Mouse (Mus musculus) heart, adult 9 months (tissue): Measurements from ENCODE around the gene Snx14.
A peak's percentile ranks its signal among the peaks of the same experiment; 100 is the strongest.

ENCODE experiments used
- DNase-seq, 2 experiments: peaks; one replicate each; pipeline ENCODE4 v3.0.0; 2022; ENCODE audit warnings: low spot score in 2 of 2

Snx14 gene

DNA sequence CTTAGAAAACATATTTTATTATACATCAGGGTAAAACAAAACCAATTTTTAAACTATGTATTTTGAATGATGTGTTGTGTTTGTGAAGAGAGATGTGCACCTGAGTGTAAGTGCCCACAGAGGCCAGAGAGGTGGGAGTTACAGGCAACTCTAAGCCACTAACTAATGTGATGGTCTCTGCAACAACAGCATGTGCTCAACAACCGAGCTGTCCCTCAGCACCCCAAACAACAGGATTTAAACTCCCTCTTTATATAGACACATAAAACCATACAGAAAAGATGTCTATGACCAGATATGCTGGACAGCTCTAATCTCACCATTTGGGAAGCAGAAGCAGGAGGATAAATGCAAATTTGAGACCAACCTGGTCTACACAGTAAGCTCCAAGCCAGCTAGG lies 58.2 kb downstream of the Snx14 start:
- DNase-seq, result no peak

- DNase-seq, result no peak
Observed at GRCm38 (mm10) chr9:88380076-88380475, 58.7 kb downstream of the Snx14 start.

- DNase-seq, result no peak
Observed at GRCm38 (mm10) chr9:88379057-88379456, 59.7 kb downstream of the Snx14 start.

- DNase-seq, result no peak
Observed at GRCm38 (mm10) chr9:88377483-88377882, 61.3 kb downstream of the Snx14 start.

GRCm38 (mm10) chr9:88373001-88373400 lies 65.8 kb downstream of the Snx14 start:
- no peak for DNase-seq

DNA sequence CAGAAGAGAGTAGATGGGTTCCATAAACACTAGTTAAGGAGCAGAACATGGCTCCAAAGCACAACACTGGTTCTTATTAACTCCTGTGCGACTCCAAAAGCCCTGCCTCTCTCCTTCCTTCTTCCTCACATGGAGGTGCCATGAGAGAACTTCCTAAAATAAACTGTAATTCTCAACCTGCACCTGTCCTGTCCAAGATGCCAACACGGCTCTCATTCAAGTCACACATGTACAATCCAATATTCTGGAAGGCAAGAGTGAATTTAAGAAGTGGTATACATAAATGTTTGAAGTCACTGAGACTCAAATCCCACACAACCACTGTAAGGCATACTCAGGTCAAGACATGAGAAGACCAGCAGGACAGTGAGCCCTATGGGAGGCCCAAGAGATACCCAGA lies 67.6 kb downstream of the Snx14 start:
- DNase-seq, result no peak

- DNase-seq, result no peak
Observed at GRCm38 (mm10) chr9:88369666-88370065, 69.1 kb downstream of the Snx14 start.

DNA sequence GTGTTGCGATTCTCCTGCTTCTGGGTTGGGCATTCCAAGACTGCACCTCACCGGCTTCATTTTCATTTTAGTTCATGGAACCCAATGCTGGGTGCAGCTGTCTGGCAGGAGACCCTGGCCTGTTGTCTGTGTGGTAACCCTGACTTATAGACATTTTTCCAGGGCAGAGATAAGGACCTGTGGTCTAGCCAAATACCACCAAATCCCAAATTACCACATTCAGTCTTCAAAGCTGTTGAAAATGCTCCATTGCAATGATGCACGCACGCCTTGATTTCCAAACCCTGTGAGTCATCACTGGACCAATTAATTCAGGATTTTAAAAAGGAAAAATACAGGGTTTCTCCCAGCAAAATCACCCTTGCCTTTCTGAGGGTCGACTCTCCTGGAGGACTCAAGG lies 70.3 kb downstream of the Snx14 start:
- DNase-seq, result no peak

GRCm38 (mm10) chr9:88367751-88368150 lies 71.0 kb downstream of the Snx14 start:
- DNase-seq, result no peak

DNA sequence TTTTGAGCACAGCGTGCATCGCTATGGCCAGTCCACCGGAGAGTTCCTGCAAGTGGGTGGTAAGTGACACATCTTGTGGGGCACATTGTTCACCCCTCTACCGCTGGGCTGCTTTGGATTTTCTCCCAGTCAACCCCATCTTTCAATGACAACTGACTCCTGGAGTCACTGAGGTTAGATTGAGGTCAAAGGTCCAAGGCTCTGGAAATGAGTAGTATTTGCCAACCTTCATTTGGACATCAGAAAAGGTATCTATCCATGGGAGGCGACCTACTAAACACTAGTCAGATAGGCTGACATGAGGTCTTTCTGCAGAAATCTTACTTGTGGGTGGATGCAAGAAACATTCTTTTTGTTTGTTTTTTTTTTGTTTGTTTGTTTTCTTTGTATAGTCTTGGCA lies 71.4 kb downstream of the Snx14 start:
- DNase-seq, result no peak

- DNase-seq, result no peak
Observed at GRCm38 (mm10) chr9:88366819-88367218, 71.9 kb downstream of the Snx14 start.

- no peak for DNase-seq
Observed at GRCm38 (mm10) chr9:88366308-88366707, 72.5 kb downstream of the Snx14 start.

DNA sequence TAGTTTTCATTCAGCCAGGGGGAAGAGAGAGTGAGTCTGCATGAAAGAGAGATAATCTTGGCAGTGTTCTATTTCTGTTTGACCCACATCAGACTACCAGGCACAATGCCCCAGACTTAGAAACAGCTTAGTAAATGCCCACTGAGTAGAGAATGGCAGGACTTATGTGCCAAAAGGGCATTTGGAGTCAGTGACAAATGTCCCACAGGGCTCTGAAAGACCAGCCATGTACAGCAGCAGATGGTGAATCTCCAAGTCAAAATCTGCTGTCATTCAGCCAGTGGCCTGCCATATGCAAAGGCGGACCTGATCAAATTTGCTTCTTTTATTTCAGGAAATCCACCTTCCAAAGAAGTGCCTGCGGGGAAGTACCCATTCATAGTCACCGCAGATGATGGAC lies 75.7 kb downstream of the Snx14 start:
- DNase-seq, result peak; percentile 11 to 15

- DNase-seq, result peak; percentile 9 to 14
Observed at GRCm38 (mm10) chr9:88362055-88362850, 76.5 kb downstream of the Snx14 start.

- DNase-seq, result peak; percentile 69 to 72
Observed at GRCm38 (mm10) chr9:88361211-88361909, 77.4 kb downstream of the Snx14 start.

DNA sequence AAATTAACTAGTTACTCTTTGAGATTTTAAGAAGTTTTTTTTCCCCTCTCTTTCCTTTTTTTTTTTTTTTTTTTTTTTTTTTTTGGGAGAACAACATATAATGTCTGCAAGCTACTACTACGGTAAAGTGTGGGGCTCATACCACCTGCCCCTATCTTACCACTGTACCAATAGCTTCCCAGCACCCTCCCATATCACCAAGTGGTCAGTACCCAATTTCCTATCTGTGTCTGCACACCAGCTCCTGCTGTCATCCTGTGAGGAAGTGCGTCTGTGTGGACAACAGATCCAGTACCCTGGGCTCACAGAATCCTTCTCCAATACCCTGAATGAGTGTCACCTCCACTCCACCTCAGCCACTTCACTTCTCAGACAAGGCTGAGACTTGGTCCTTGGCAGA lies 79.6 kb downstream of the Snx14 start:
- no peak for DNase-seq

- DNase-seq, result no peak
Observed at GRCm38 (mm10) chr9:88357173-88357572, 81.6 kb downstream of the Snx14 start.

GRCm38 (mm10) chr9:88353459-88353858 lies 85.3 kb downstream of the Snx14 start:
- no peak for DNase-seq

GRCm38 (mm10) chr9:88352741-88353140 lies 86.0 kb downstream of the Snx14 start:
- no peak for DNase-seq

- no peak for DNase-seq
Observed at GRCm38 (mm10) chr9:88351163-88351562, 87.6 kb downstream of the Snx14 start.

DNA sequence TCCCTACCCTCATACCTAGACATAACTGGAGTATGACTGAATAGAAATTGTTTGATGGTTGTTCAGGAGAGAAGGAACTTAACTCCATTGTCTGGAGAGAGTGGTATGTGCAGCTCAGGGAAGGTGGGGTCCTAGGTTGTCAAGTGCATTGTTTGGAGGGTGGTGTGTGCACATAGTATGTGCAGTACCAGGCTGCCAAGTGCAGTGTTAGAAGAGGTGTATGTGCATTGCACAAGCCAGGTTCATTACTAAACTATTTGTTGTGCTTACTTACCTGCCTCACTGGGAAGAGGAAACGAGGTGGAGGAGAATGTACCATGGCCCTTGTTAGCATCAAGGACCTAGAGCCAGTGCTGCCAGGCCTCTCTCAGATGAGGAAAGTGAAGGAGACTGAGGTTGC lies 88.4 kb downstream of the Snx14 start:
- no peak for DNase-seq

- DNase-seq, result no peak
Observed at GRCm38 (mm10) chr9:88348623-88349022, 90.1 kb downstream of the Snx14 start.

- no peak for DNase-seq
Observed at GRCm38 (mm10) chr9:88346857-88347256, 91.9 kb downstream of the Snx14 start.
